Mouse (Mus musculus) megakaryocyte progenitor cell, adult 5-6 weeks (primary cell): ENCODE measurements around the gene Ctc1. TPM values are rescaled to one million over a fixed set of nuclear protein-coding genes. Genes with fewer than 3 reads are reported as not detected.

Experiments used
- total RNA-seq, 2 experiments: library from RNA; stranded (forward) in 1 of 2; stranded (reverse) in 1 of 2; fragments of 157-497, 149-512 nt in 1 of 2; fragments of 200-1000 nt in 1 of 2; gene quantifications; 2 replicates each; pipeline versions ENCODE4 v1.2.3 to v1.2.4; 2015 to 2017

Ctc1 gene
- total RNA-seq, 2 experiments from 2014 or later: 21.2 to 27.8 TPM

Other genes with a start within 250 kb of the Ctc1 start
- gene Ndel1, start 144.1 kb upstream of the Ctc1 start, total RNA-seq (2015): 26.2 and 28.0 TPM in 2 replicates
- gene Ndel1, start 144.1 kb upstream of the Ctc1 start, total RNA-seq (2017): 35.9 and 40.5 TPM in 2 replicates
- gene Rnf222, start 127.4 kb upstream of the Ctc1 start, total RNA-seq (2015): not detected in 2 replicates
- not detected in 2 replicates for gene Rnf222, start 127.4 kb upstream of the Ctc1 start, total RNA-seq (2017)
- gene Rpl26, start 114.3 kb upstream of the Ctc1 start, total RNA-seq (2015): 3,945 and 4,034 TPM in 2 replicates
- gene Rpl26, start 114.3 kb upstream of the Ctc1 start, total RNA-seq (2017): 6,407 and 6,432 TPM in 2 replicates
- not detected in 2 replicates for gene Odf4, start 88.8 kb upstream of the Ctc1 start, total RNA-seq (2015)
- not detected in 2 replicates for gene Odf4, start 88.8 kb upstream of the Ctc1 start, total RNA-seq (2017)
- gene Arhgef15, start 58.4 kb upstream of the Ctc1 start, total RNA-seq (2015): not detected in 2 replicates
- 0.04 and 0.98 TPM in 2 replicates for gene Arhgef15, start 58.4 kb upstream of the Ctc1 start, total RNA-seq (2017)
- 2.2 and 2.8 TPM in 2 replicates for gene Slc25a35, start 47.8 kb upstream of the Ctc1 start, total RNA-seq (2015)
- 0.30 and 0.75 TPM in 2 replicates for gene Slc25a35, start 47.8 kb upstream of the Ctc1 start, total RNA-seq (2017)
- gene Rangrf, start 40.7 kb upstream of the Ctc1 start, total RNA-seq (2015): 91.0 and 123 TPM in 2 replicates
- gene Rangrf, start 40.7 kb upstream of the Ctc1 start, total RNA-seq (2017): 46.3 and 54.1 TPM in 2 replicates
- 24.8 and 31.3 TPM in 2 replicates for gene Pfas, start 7.5 kb upstream of the Ctc1 start, total RNA-seq (2015)
- 34.9 and 48.8 TPM in 2 replicates for gene Pfas, start 7.5 kb upstream of the Ctc1 start, total RNA-seq (2017)
- 100 and 103 TPM in 2 replicates for gene Aurkb, start 29.7 kb downstream of the Ctc1 start, total RNA-seq (2015)
- 103 and 128 TPM in 2 replicates for gene Aurkb, start 29.7 kb downstream of the Ctc1 start, total RNA-seq (2017)
- gene Borcs6, start 43.8 kb downstream of the Ctc1 start, total RNA-seq (2015): 6.2 and 7.6 TPM in 2 replicates
- gene Borcs6, start 43.8 kb downstream of the Ctc1 start, total RNA-seq (2017): 6.6 and 6.7 TPM in 2 replicates
- 18.6 and 23.4 TPM in 2 replicates for gene Tmem107, start 54.9 kb downstream of the Ctc1 start, total RNA-seq (2015)
- gene Tmem107, start 54.9 kb downstream of the Ctc1 start, total RNA-seq (2017): 23.9 and 40.6 TPM in 2 replicates
- 36.6 and 41.2 TPM in 2 replicates for gene Vamp2, start 72.6 kb downstream of the Ctc1 start, total RNA-seq (2015)
- gene Vamp2, start 72.6 kb downstream of the Ctc1 start, total RNA-seq (2017): 8.2 and 12.8 TPM in 2 replicates
- gene Per1, start 79.3 kb downstream of the Ctc1 start, total RNA-seq (2015): 8.3 and 8.8 TPM in 2 replicates
- 4.0 and 4.8 TPM in 2 replicates for gene Per1, start 79.3 kb downstream of the Ctc1 start, total RNA-seq (2017)
- gene Hes7, start 104.5 kb downstream of the Ctc1 start, total RNA-seq (2015): not detected in 2 replicates
- not detected in 2 replicates for gene Hes7, start 104.5 kb downstream of the Ctc1 start, total RNA-seq (2017)
- not detected in 2 replicates for gene 9130213A22Rik, start 106.7 kb downstream of the Ctc1 start, total RNA-seq (2015)
- gene 9130213A22Rik, start 106.7 kb downstream of the Ctc1 start, total RNA-seq (2017): not detected in 2 replicates
- gene Aloxe3, start 110.0 kb downstream of the Ctc1 start, total RNA-seq (2015): not detected in 2 replicates
- not detected in 2 replicates for gene Aloxe3, start 110.0 kb downstream of the Ctc1 start, total RNA-seq (2017)
- not detected in 2 replicates for gene Alox12b, start 141.1 kb downstream of the Ctc1 start, total RNA-seq (2015)
- gene Alox12b, start 141.1 kb downstream of the Ctc1 start, total RNA-seq (2017): not detected in 2 replicates
- 0.07 TPM in 1 of 2 replicates, not detected in the other for gene Alox8, start 181.9 kb downstream of the Ctc1 start, total RNA-seq (2015)
- gene Alox8, start 181.9 kb downstream of the Ctc1 start, total RNA-seq (2017): 0.44 TPM in 1 of 2 replicates, not detected in the other
- 0.10 TPM in 1 of 2 replicates, not detected in the other for gene Gucy2e, start 221.1 kb downstream of the Ctc1 start, total RNA-seq (2015)
- gene Gucy2e, start 221.1 kb downstream of the Ctc1 start, total RNA-seq (2017): 0.03 TPM in 1 of 2 replicates, not detected in the other